Mouse (Mus musculus) midbrain, embryonic 11.5 days (tissue): ENCODE data around the gene Sfxn5. TPM values are rescaled to one million over a fixed set of nuclear protein-coding genes. Genes with fewer than 3 reads are reported as not detected.

Source experiments
- ATAC-seq: fragments of 200-750 bp; cut with Nextera tagmentation; 2 replicates; pipeline ENCODE4 v1.8.0; 2017; ENCODE audit warnings: moderate TSS enrichment, moderate library complexity; ENCODE audit not compliant: low FRiP score
- DNase-seq: peaks from one replicate; pipeline ENCODE4 v3.0.0; 2015; ENCODE audit warnings: low spot score; ENCODE audit errors: missing footprints
- H3K27ac ChIP-seq: fragments of 300-500 bp; sonication (generic); 2 replicates; pipeline ENCODE4 v1.5.1; 2014; ENCODE audit warnings: low read depth, low read length
- H3K27me3 ChIP-seq: fragments of 300-500 bp; sonication (generic); 2 replicates; pipeline ENCODE4 v1.6.1; 2014; ENCODE audit warnings: mild to moderate bottlenecking, low read length, moderate library complexity, mixed read lengths; ENCODE audit not compliant: control insufficient read depth, insufficient read depth
- H3K36me3 ChIP-seq: fragments of 300-500 bp; sonication (generic); 2 replicates; pipeline ENCODE4 v1.6.1; 2014; ENCODE audit warnings: mild to moderate bottlenecking, low read length, moderate library complexity, mixed read lengths; ENCODE audit not compliant: control insufficient read depth, insufficient read depth
- H3K4me1 ChIP-seq: fragments of 300-500 bp; sonication (generic); 2 replicates; pipeline ENCODE4 v1.6.1; 2014; ENCODE audit warnings: low read length; ENCODE audit not compliant: control insufficient read depth, insufficient read depth
- H3K4me2 ChIP-seq: fragments of 300-500 bp; sonication (generic); 2 replicates; pipeline ENCODE4 v1.6.1; 2014; ENCODE audit warnings: mild to moderate bottlenecking, moderate library complexity
- H3K4me3 ChIP-seq: fragments of 300-500 bp; sonication (generic); 2 replicates; pipeline ENCODE4 v1.5.1; 2014; ENCODE audit warnings: low read depth, low read length
- H3K9ac ChIP-seq: fragments of 300-500 bp; sonication (generic); 2 replicates; pipeline ENCODE4 v1.6.1; 2014; ENCODE audit warnings: low read length
- H3K9me3 ChIP-seq: fragments of 300-500 bp; sonication (generic); 2 replicates; pipeline ENCODE4 v1.6.1; 2016; ENCODE audit warnings: low read length; ENCODE audit not compliant: control insufficient read depth
- WGBS: fragments of 180-500 bp; shearing (Covaris S2); extraction: QIAGEN DNeasy Blood & Tissue Kit; methylation state at CpG from one replicate; pipeline ENCODE4 v1.1.7; 2014; 5-methylcytosine and 5-hydroxymethylcytosine counted together
- polyA plus RNA-seq: library from polyadenylated mRNA; unstranded; fragments of >200 nt; fragmentation: Nextera tagmentation; extraction: Ambion mirVana; gene quantifications from 2 replicates; pipeline ENCODE4 v1.2.1, GENCODE M21; 2014

Gene Sfxn5
- polyA plus RNA-seq, 1 experiment from 2014 or later: 6.2 TPM

- peaks cover 15% of the 10 kb centered on the region for H3K4me1 ChIP-seq
- H3K36me3 ChIP-seq: no peaks in the 10 kb centered on the region
- no peak overlapping the region for H3K27ac ChIP-seq
- 98% methylated on average over 4 of the region's 4 CpGs for WGBS
- no peak overlapping the region for H3K4me3 ChIP-seq
- ATAC-seq (no peak), DNase-seq (peak; percentile 97)
- H3K27me3 ChIP-seq: 0 out of 2 replicates have a peak, but pooled peaks cover 4% of the 10 kb centered on the region
- no peak overlapping the region for H3K4me2 ChIP-seq
- no peak overlapping the region for H3K9ac ChIP-seq
- H3K9me3 ChIP-seq: no peaks in the 10 kb centered on the region
Observed at GRCm38 (mm10) chr6:85262865-85263515, 70.2 kb downstream of the Sfxn5 start.

- no peaks in the 10 kb centered on the region for H3K27me3 ChIP-seq
- no peaks in the 10 kb centered on the region for H3K4me1 ChIP-seq
- DNase-seq: peak; percentile 64
- no peaks in the 10 kb centered on the region for H3K9me3 ChIP-seq
- H3K36me3 ChIP-seq: no peaks in the 10 kb centered on the region
- ATAC-seq: no peak
- no peak overlapping the region for H3K9ac ChIP-seq
- no peak overlapping the region for H3K4me3 ChIP-seq
- 86% methylated on average over 12 of the region's 12 CpGs for WGBS
- no peak overlapping the region for H3K27ac ChIP-seq
- H3K4me2 ChIP-seq: no peak overlapping the region
Observed at GRCm38 (mm10) chr6:85259094-85259630, 74.1 kb downstream of the Sfxn5 start.

- 60% methylated on average over 6 of the region's 6 CpGs for WGBS
- Histone ChIP-seq H3K9ac (no peak overlapping the region), H3K9me3 (no peaks in the 10 kb centered on the region), H3K4me2 (no peak overlapping the region), H3K4me3 (no peak overlapping the region), H3K27ac (no peak overlapping the region), H3K27me3 (no peaks in the 10 kb centered on the region), H3K4me1 (no peaks in the 10 kb centered on the region), H3K36me3 (no peaks in the 10 kb centered on the region)
- ATAC-seq (no peak), DNase-seq (no peak)
Observed at GRCm38 (mm10) chr6:85255578-85255977, 77.6 kb downstream of the Sfxn5 start.

- Histone ChIP-seq H3K9ac (no peak overlapping the region), H3K4me3 (no peak overlapping the region), H3K36me3 (no peaks in the 10 kb centered on the region), H3K4me1 (no peaks in the 10 kb centered on the region), H3K9me3 (no peaks in the 10 kb centered on the region), H3K27ac (no peak overlapping the region), H3K4me2 (no peak overlapping the region), H3K27me3 (no peaks in the 10 kb centered on the region)
- WGBS: 64% methylated on average over 7 of the region's 7 CpGs
- DNase-seq: no peak
- ATAC-seq: peak; percentile 24; the same call in 1 of the 2 replicates
Observed at GRCm38 (mm10) chr6:85253994-85254541, 79.2 kb downstream of the Sfxn5 start.

GRCm38 (mm10) chr6:85253275-85253674, 79.9 kb downstream of the Sfxn5 start:
- H3K27me3 ChIP-seq: no peaks in the 10 kb centered on the region
- no peaks in the 10 kb centered on the region for H3K4me1 ChIP-seq
- H3K27ac ChIP-seq: no peak overlapping the region
- H3K9ac ChIP-seq: no peak overlapping the region
- ATAC-seq (no peak), DNase-seq (no peak)
- no peak overlapping the region for H3K4me2 ChIP-seq
- 77% methylated on average over 3 of the region's 3 CpGs for WGBS
- no peaks in the 10 kb centered on the region for H3K36me3 ChIP-seq
- H3K4me3 ChIP-seq: no peak overlapping the region
- H3K9me3 ChIP-seq: no peaks in the 10 kb centered on the region

- Histone ChIP-seq H3K4me3 (no peak overlapping the region), H3K27me3 (no peaks in the 10 kb centered on the region), H3K27ac (no peak overlapping the region), H3K9me3 (no peaks in the 10 kb centered on the region), H3K4me2 (no peak overlapping the region), H3K4me1 (no peaks in the 10 kb centered on the region), H3K36me3 (no peaks in the 10 kb centered on the region), H3K9ac (no peak overlapping the region)
- 84% methylated on average over 17 of the region's 17 CpGs for WGBS
- DNase-seq (no peak), ATAC-seq (peak; percentile 40; the same call in 1 of the 2 replicates)
Observed at GRCm38 (mm10) chr6:85252251-85253058, 80.8 kb downstream of the Sfxn5 start.

- no peak overlapping the region for H3K4me3 ChIP-seq
- DNase-seq: no peak
- no peaks in the 10 kb centered on the region for H3K36me3 ChIP-seq
- H3K27ac ChIP-seq: no peak overlapping the region
- ATAC-seq: no peak
- no peak overlapping the region for H3K4me2 ChIP-seq
- H3K9me3 ChIP-seq: no peaks in the 10 kb centered on the region
- no peaks in the 10 kb centered on the region for H3K4me1 ChIP-seq
- H3K9ac ChIP-seq: no peak overlapping the region
- no peaks in the 10 kb centered on the region for H3K27me3 ChIP-seq
- WGBS: 34% methylated on average over 6 of the region's 6 CpGs
Observed at GRCm38 (mm10) chr6:85250811-85251241, 82.4 kb downstream of the Sfxn5 start.

GRCm38 (mm10) chr6:85249821-85250220, 83.4 kb downstream of the Sfxn5 start:
- Histone ChIP-seq H3K4me1 (no peaks in the 10 kb centered on the region), H3K36me3 (no peaks in the 10 kb centered on the region), H3K27me3 (no peaks in the 10 kb centered on the region), H3K9ac (no peak overlapping the region), H3K4me3 (no peak overlapping the region), H3K9me3 (no peaks in the 10 kb centered on the region), H3K27ac (no peak overlapping the region), H3K4me2 (no peak overlapping the region)
- DNase-seq (no peak), ATAC-seq (no peak)
- 84% methylated on average over 9 of the region's 9 CpGs for WGBS

- Histone ChIP-seq H3K4me3 (no peak overlapping the region), H3K27ac (no peak overlapping the region)
Observed at GRCm38 (mm10) chr6:85239044-85239489, 94.2 kb downstream of the Sfxn5 start.

More at GRCm38 (mm10) chr6:85239044-85239489, 94.2 kb downstream of the Sfxn5 start:
- peaks cover 2% of the 10 kb centered on the region; the same call in 1 of the 2 replicates for H3K4me1 ChIP-seq
- no peaks in the 10 kb centered on the region for H3K36me3 ChIP-seq
- no peaks in the 10 kb centered on the region for H3K9me3 ChIP-seq
- 13% methylated on average over 4 of the region's 4 CpGs for WGBS
- ATAC-seq: peak; percentile 70
- no peak overlapping the region for H3K4me2 ChIP-seq
- peak; percentile 98 for DNase-seq
- H3K9ac ChIP-seq: no peak overlapping the region
- H3K27me3 ChIP-seq: no peaks in the 10 kb centered on the region
